Mouse (Mus musculus) kidney, embryonic 14.5 days (tissue): ENCODE measurements at regions not wholly inside any gene's neighbourhood (a gene's known extent, or its start where the extent isn't known, plus 50 kb on each side); places are given as distances from the start of the nearest gene placed in this dataset.
A peak's percentile ranks its signal among the peaks of the same experiment; 100 is the strongest.
"Not testable (repeated sequence)": the region's sequence is repeated elsewhere in the genome, so short reads cannot be mapped to it uniquely, and the experiment has no call there.

Experiments used
- ATAC-seq: fragments of 200-750 bp; cut with Nextera tagmentation; 2 replicates; pipeline ENCODE4 v1.8.0; 2017; ENCODE audit warnings: moderate number of reproducible peaks, mild to moderate bottlenecking, moderate TSS enrichment, moderate library complexity; ENCODE audit not compliant: low FRiP score, low TSS enrichment
- H3K27ac ChIP-seq: fragments of 300-500 bp; sonication (generic); 2 replicates; pipeline ENCODE4 v1.5.1; 2014; ENCODE audit warnings: low read depth, mild to moderate bottlenecking, low read length, moderate library complexity, mixed read lengths
- H3K27me3 ChIP-seq: fragments of 300-500 bp; sonication (generic); 2 replicates; pipeline ENCODE4 v1.6.1; 2014; ENCODE audit warnings: mild to moderate bottlenecking, low read length; ENCODE audit not compliant: control insufficient read depth, insufficient read depth
- H3K36me3 ChIP-seq: fragments of 300-500 bp; sonication (generic); 2 replicates; pipeline ENCODE4 v1.6.1; 2014; ENCODE audit warnings: low read length, mixed read lengths; ENCODE audit not compliant: control insufficient read depth, insufficient read depth
- H3K4me1 ChIP-seq: fragments of 300-500 bp; sonication (generic); 2 replicates; pipeline ENCODE4 v1.6.1; 2014; ENCODE audit warnings: low read length, mixed read lengths; ENCODE audit not compliant: control insufficient read depth, insufficient read depth
- H3K4me2 ChIP-seq: fragments of 300-500 bp; sonication (generic); replicated peaks from 2 replicates; pipeline ENCODE4 v1.6.1; 2014; ENCODE audit warnings: low read depth, mild to moderate bottlenecking, low read length
- H3K4me3 ChIP-seq: fragments of 300-500 bp; sonication (generic); 2 replicates; pipeline ENCODE4 v1.5.1; 2014; ENCODE audit warnings: mild to moderate bottlenecking, low read length
- H3K9ac ChIP-seq: fragments of 300-500 bp; sonication (generic); 2 replicates; pipeline ENCODE4 v1.6.1; 2014; ENCODE audit warnings: low read depth, mild to moderate bottlenecking, low read length, moderate library complexity
- H3K9me3 ChIP-seq: fragments of 300-500 bp; sonication (generic); 2 replicates; pipeline ENCODE4 v1.6.1; 2016; ENCODE audit warnings: low read length; ENCODE audit not compliant: control insufficient read depth
- WGBS: fragments of 180-500 bp; shearing (Covaris S2); extraction: QIAGEN DNeasy Blood & Tissue Kit; methylation state at CpG from one replicate; pipeline ENCODE4 v1.1.7; 2014; 5-methylcytosine and 5-hydroxymethylcytosine counted together

GRCm38 (mm10) chr13:111871672-111872410 is 63.0 kb upstream of the Map3k1 start:
- H3K27me3 ChIP-seq: no peaks in the 10 kb centered on the region
- ATAC-seq: no peak
- no peaks in the 10 kb centered on the region for H3K36me3 ChIP-seq
- no peak overlapping the region for H3K4me2 ChIP-seq
- 87% methylated on average over 25 of the region's 25 CpGs for WGBS
- peaks cover 6% of the 10 kb centered on the region; the same call in 1 of the 2 replicates for H3K9me3 ChIP-seq
- no peak overlapping the region for H3K9ac ChIP-seq
- H3K27ac ChIP-seq: no peak overlapping the region
- H3K4me1 ChIP-seq: peaks cover 19% of the 10 kb centered on the region
- H3K4me3 ChIP-seq: no peak overlapping the region

DNA sequence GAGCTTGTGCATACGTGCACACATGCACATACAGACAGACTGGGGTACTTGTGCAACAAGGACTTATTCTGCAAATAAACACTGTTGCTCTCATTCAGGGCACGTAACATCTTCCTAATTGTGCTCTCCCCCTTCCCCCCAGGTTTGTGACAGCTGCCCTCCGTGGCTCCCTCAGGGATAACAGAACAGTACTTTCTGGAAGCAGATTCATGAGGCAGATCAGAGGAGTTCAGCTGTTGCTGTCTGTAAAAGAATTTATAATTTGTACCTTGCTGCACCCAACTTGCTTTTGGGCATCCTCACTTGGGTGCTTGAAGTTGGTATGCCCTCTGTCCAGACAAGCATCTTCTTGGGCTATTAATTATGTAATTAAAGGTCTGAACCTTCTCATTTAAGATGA is 65.5 kb upstream of the Map3k1 start:
- 39% methylated on average over 3 of the region's 3 CpGs for WGBS
- Histone ChIP-seq H3K27ac (no peak overlapping the region), H3K36me3 (no peaks in the 10 kb centered on the region), H3K4me2 (no peak overlapping the region), H3K9me3 (peaks cover 6% of the 10 kb centered on the region; the same call in 1 of the 2 replicates), H3K9ac (no peak overlapping the region), H3K4me1 (peaks cover 5% of the 10 kb centered on the region; the same call in 1 of the 2 replicates), H3K4me3 (no peak overlapping the region), H3K27me3 (no peaks in the 10 kb centered on the region)
- no peak for ATAC-seq

GRCm38 (mm10) chr13:111876404-111876803 is 67.6 kb upstream of the Map3k1 start:
- Histone ChIP-seq H3K36me3 (no peaks in the 10 kb centered on the region), H3K27ac (no peak overlapping the region), H3K9me3 (peaks cover 6% of the 10 kb centered on the region; the same call in 1 of the 2 replicates), H3K4me2 (no peak overlapping the region), H3K27me3 (no peaks in the 10 kb centered on the region), H3K9ac (no peak overlapping the region), H3K4me1 (no peaks in the 10 kb centered on the region), H3K4me3 (no peak overlapping the region)
- no peak for ATAC-seq
- 92% methylated on average over 3 of the region's 3 CpGs for WGBS

DNA sequence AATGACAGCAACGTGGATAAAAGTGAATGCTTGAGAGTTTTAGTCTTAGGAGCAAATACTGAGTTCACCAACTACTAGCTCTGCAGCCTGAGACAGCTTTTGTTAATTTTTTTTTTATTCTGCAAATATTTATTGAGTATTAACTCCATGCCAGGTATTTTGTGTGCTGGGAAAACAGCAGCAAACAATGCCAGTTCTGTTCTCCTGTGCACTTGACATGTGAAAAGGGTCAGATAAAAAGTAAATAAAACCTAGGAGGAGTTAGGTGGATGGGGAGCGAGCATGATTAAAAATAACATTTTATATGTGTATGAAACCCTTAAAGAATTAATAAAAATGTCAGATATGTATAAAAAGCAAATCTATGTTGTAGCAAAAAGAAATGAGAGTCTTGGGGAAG is 68.1 kb upstream of the Map3k1 start:
- peaks cover 6% of the 10 kb centered on the region; the same call in 1 of the 2 replicates for H3K9me3 ChIP-seq
- H3K27ac ChIP-seq: no peak overlapping the region
- no peak for ATAC-seq
- H3K4me1 ChIP-seq: no peaks in the 10 kb centered on the region
- H3K9ac ChIP-seq: no peak overlapping the region
- H3K36me3 ChIP-seq: no peaks in the 10 kb centered on the region
- H3K4me3 ChIP-seq: no peak overlapping the region
- WGBS: 81% methylated on average over 2 of the region's 2 CpGs
- no peak overlapping the region for H3K4me2 ChIP-seq
- no peaks in the 10 kb centered on the region for H3K27me3 ChIP-seq

DNA sequence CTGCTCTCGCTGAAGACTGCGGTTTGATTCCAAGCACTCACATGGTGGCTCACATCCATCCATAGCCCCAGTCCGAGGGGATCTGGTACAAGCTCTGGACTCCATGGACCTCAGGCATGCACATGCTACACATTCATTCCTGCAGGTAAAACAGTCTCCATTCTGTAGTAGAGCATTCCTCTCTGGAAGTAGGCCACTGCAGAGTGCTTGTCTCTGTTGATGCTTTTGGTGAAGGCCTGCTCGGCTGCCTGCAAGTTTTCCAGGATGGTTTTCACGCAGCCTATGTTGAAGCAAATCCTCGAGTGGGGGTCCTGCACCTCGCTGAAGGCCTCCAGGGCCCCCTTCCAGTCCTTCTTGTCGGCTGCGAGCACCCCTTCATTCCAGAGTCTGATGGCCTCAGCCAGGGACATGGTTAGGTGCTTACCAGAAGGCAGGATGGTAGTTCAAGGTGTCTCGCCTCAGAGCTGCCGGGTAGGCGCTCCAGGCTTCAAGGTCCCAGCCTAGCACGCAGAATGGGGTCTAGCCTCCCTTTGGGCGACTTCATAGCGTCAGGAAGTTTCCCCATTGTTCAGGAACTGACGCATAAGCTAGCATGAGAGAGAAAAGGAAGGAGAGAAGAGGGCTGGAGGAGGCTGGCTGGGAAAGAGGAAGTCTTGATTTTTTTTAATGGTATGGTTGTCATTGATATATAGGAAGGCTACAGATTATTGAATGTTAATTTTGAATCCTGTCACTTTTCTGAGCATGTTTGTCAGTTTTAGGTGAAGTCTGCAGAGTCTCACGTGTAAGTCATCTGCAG is 75.2 kb upstream of the Map3k1 start:
- not testable (repeated sequence) for H3K4me1 ChIP-seq, H3K4me3 ChIP-seq, H3K27me3 ChIP-seq, H3K9me3 ChIP-seq, H3K36me3 ChIP-seq, H3K4me2 ChIP-seq, H3K27ac ChIP-seq, ATAC-seq, H3K9ac ChIP-seq
- WGBS: 83% methylated on average over 17 of the region's 17 CpGs

DNA sequence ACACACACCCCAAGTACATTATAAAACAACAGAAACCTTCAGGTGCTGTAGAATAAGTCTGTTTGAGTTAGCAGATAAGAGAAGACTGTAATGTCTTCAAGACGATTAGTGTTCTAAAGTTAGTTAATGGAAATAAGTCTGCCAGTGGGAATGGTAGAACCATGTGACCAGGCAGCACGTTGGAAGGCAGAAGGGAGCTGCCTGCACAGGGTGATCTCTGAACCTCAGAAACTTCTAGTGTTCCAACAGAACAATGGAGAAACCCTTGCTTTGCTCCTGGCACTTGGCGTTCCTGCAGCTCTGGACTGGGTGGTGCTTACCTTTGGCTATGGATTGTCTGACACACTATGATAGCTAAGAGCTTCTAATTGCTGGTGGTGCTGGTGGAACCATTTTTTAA is 82.0 kb upstream of the Map3k1 start:
- Histone ChIP-seq H3K36me3 (no peaks in the 10 kb centered on the region), H3K4me3 (no peak overlapping the region), H3K27me3 (no peaks in the 10 kb centered on the region), H3K4me1 (peaks cover 16% of the 10 kb centered on the region), H3K27ac (no peak overlapping the region), H3K9ac (no peak overlapping the region), H3K4me2 (no peak overlapping the region), H3K9me3 (no peaks in the 10 kb centered on the region)
- WGBS: 76% methylated on average over 3 of the region's 3 CpGs
- no peak for ATAC-seq

GRCm38 (mm10) chr13:111892141-111892540 is 83.3 kb upstream of the Map3k1 start:
- H3K27ac ChIP-seq: no peak overlapping the region
- H3K36me3 ChIP-seq: no peaks in the 10 kb centered on the region
- no peaks in the 10 kb centered on the region for H3K9me3 ChIP-seq
- no peak overlapping the region for H3K4me2 ChIP-seq
- ATAC-seq: no peak
- no peak overlapping the region for H3K9ac ChIP-seq
- H3K4me3 ChIP-seq: no peak overlapping the region
- 95% methylated on average over 8 of the region's 8 CpGs for WGBS
- no peaks in the 10 kb centered on the region for H3K27me3 ChIP-seq
- H3K4me1 ChIP-seq: peaks cover 18% of the 10 kb centered on the region

GRCm38 (mm10) chr13:111893221-111893713 is 84.5 kb upstream of the Map3k1 start:
- 6% methylated on average over 14 of the region's 14 CpGs for WGBS
- H3K9me3 ChIP-seq: no peaks in the 10 kb centered on the region
- H3K4me1 ChIP-seq: peaks cover 18% of the 10 kb centered on the region
- H3K9ac ChIP-seq: no peak overlapping the region
- peak; percentile 38; the same call in 1 of the 2 replicates for ATAC-seq
- peak overlapping the region; percentile 21; the same call in 1 of the 2 replicates for H3K4me2 ChIP-seq
- no peaks in the 10 kb centered on the region for H3K36me3 ChIP-seq
- no peaks in the 10 kb centered on the region for H3K27me3 ChIP-seq
- H3K4me3 ChIP-seq: no peak overlapping the region
- H3K27ac ChIP-seq: no peak overlapping the region
